Mouse (Mus musculus) neural tube, embryonic 11.5 days (tissue): Measurements from ENCODE around the gene Crip1. TPM values are rescaled to one million over a fixed set of nuclear protein-coding genes. Genes with fewer than 3 reads are reported as not detected.

ENCODE experiments used
- ATAC-seq: fragments of 200-750 bp; cut with Nextera tagmentation; 2 replicates; pipeline ENCODE4 v1.8.0; 2017; ENCODE audit warnings: moderate number of reproducible peaks, mild to moderate bottlenecking, moderate TSS enrichment, moderate library complexity; ENCODE audit not compliant: insufficient read depth, low FRiP score, low TSS enrichment
- DNase-seq: peaks from one replicate; pipeline ENCODE4 v3.0.0-alpha.2; 2015; ENCODE audit warnings: low spot score
- H3K27ac ChIP-seq: fragments of 300-500 bp; sonication (generic); 2 replicates; pipeline ENCODE4 v1.5.1; 2014; ENCODE audit warnings: low read depth, mild to moderate bottlenecking, low read length
- H3K27me3 ChIP-seq: fragments of 300-500 bp; sonication (generic); 2 replicates; pipeline ENCODE4 v1.6.1; 2014; ENCODE audit warnings: mild to moderate bottlenecking, low read length, mixed read lengths; ENCODE audit not compliant: control insufficient read depth, insufficient read depth
- H3K36me3 ChIP-seq: fragments of 300-500 bp; sonication (generic); 2 replicates; pipeline ENCODE4 v1.6.1; 2014; ENCODE audit warnings: mild to moderate bottlenecking, low read length, moderate library complexity, mixed read lengths; ENCODE audit not compliant: control insufficient read depth, insufficient read depth
- H3K4me1 ChIP-seq: fragments of 300-500 bp; sonication (generic); 2 replicates; pipeline ENCODE4 v1.6.1; 2014; ENCODE audit warnings: low read length, mixed read lengths; ENCODE audit not compliant: control insufficient read depth, insufficient read depth
- H3K4me2 ChIP-seq: fragments of 300-500 bp; sonication (generic); 2 replicates; pipeline ENCODE4 v1.6.1; 2014; ENCODE audit warnings: low read depth, mild to moderate bottlenecking, moderate library complexity
- H3K4me3 ChIP-seq: fragments of 300-500 bp; sonication (generic); 2 replicates; pipeline ENCODE4 v1.5.1; 2014; ENCODE audit warnings: low read depth, low read length
- H3K9ac ChIP-seq: fragments of 300-500 bp; sonication (generic); 2 replicates; pipeline ENCODE4 v1.6.1; 2014; ENCODE audit warnings: mild to moderate bottlenecking, low read length
- H3K9me3 ChIP-seq: fragments of 300-500 bp; sonication (generic); 2 replicates; pipeline ENCODE4 v1.6.1; 2016; ENCODE audit warnings: low read length; ENCODE audit not compliant: control insufficient read depth
- WGBS: fragments of 180-500 bp; shearing (Covaris S2); extraction: QIAGEN DNeasy Blood & Tissue Kit; methylation state at CpG from one replicate; pipeline ENCODE4 v1.1.7; 2014; 5-methylcytosine and 5-hydroxymethylcytosine counted together
- polyA plus RNA-seq: library from polyadenylated mRNA; unstranded; fragments of >200 nt; fragmentation: Nextera tagmentation; extraction: Ambion mirVana; gene quantifications from 2 replicates; pipeline ENCODE4 v1.2.1, GENCODE M21; 2014

Gene Crip1
- 53.3 and 58.2 TPM in 2 replicates for polyA plus RNA-seq

DNA sequence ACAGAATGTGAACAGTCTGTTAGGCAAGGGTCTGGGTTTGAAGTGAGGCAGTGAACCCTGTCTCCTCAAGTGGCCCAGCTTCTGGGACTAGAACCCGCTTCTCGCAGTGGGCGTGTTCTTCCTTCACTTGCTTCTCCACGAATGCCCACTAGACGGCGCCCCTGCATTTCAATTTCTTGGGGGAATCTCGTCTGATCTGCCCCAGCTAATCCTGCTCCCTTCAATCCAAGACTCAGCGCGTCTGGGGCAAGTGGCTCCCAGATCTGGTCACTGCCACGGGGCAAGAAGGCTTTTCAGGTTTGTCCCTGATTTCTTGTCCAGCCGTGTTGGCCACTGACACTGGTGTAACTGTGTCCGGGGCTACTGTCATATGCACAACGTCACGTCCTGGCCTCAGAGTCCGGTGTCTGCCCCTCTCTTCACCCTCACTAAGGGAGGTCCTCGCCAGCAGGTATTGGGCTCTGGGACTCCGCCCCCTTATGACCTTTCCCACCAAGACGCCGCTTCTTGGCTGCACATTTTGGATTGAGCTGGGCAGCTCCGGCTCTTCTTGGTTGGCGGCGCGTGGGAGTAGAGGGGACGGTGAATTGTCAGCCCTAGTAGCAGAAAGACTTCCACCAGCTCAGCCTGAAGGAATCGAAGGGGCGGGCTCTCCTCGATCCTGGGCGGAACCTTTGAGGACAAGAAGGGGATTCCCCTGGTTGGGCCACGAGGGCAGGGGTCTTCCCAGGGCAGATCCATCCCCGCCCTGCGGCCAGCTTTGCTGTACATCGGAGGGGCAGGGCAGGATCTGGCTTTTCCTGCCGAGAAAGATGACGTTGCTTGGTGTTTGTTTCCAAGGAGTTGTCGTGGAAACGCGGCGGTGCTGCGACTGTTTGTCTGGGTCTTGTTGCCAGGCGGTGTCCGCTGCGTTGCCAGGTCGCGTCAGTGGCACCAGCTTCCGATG is at the start of gene Crip1:
Gene Crip1, plus strand, starts transcription at position 205 of the 946 bp plus-strand sequence.
- DNase-seq: peak; percentile 85
- Histone ChIP-seq H3K36me3 (peaks cover 2% of the 10 kb centered on the region; the same call in 1 of the 2 replicates), H3K4me1 (peaks cover 22% of the 10 kb centered on the region), H3K4me2 (peak within 1 kb of the TSS; percentile 33), H3K27ac (no peak within 1 kb of the TSS), H3K9me3 (no peaks in the 10 kb centered on the region), H3K27me3 (peaks cover 10% of the 10 kb centered on the region; the same call in 1 of the 2 replicates), H3K9ac (peak within 1 kb of the TSS; percentile 33; the same call in 1 of the 2 replicates), H3K4me3 (no peak within 1 kb of the TSS)
- peak; percentile 21 for ATAC-seq
- 10% methylated on average over 45 of the region's 45 CpGs for WGBS

- WGBS: 88% methylated on average over 5 of the region's 5 CpGs
- no peaks in the 10 kb centered on the region for H3K36me3 ChIP-seq
- ATAC-seq (no peak), DNase-seq (no peak)
- no peak overlapping the region for H3K9ac ChIP-seq
- H3K4me2 ChIP-seq: peak overlapping the region; percentile 95
- H3K27ac ChIP-seq: no peak overlapping the region
- H3K27me3 ChIP-seq: no peaks in the 10 kb centered on the region
- peaks cover 16% of the 10 kb centered on the region for H3K4me1 ChIP-seq
- H3K9me3 ChIP-seq: no peaks in the 10 kb centered on the region
- H3K4me3 ChIP-seq: no peak overlapping the region
Measured at GRCm38 (mm10) chr12:113097040-113097439, 49.1 kb upstream of the Crip1 start.

- Histone ChIP-seq H3K4me3 (peak within 1 kb of the TSS; percentile 100), H3K4me2 (peak within 1 kb of the TSS; percentile 95), H3K36me3 (no peaks in the 10 kb centered on the region), H3K9me3 (no peaks in the 10 kb centered on the region), H3K27me3 (no peaks in the 10 kb centered on the region), H3K27ac (peak within 1 kb of the TSS; percentile 86), H3K4me1 (peaks cover 16% of the 10 kb centered on the region), H3K9ac (peak within 1 kb of the TSS; percentile 99)
- 2% methylated on average over 21 of the region's 53 CpGs for WGBS
- DNase-seq: peak; percentile 74
- ATAC-seq: peak; percentile 70
Measured at GRCm38 (mm10) chr12:113097749-113098281, 48.3 kb upstream of the Crip1 start, which contains the start of gene Mta1. Gene Mta1, plus strand, starts transcription at chr12:113098278.

- H3K4me1 ChIP-seq: peaks cover 16% of the 10 kb centered on the region
- peak overlapping the region; percentile 100 for H3K4me3 ChIP-seq
- peak overlapping the region; percentile 99 for H3K9ac ChIP-seq
- H3K27ac ChIP-seq: peak overlapping the region; percentile 86
- DNase-seq (peak; percentile 48), ATAC-seq (peak; percentile 22)
- no peaks in the 10 kb centered on the region for H3K36me3 ChIP-seq
- no peaks in the 10 kb centered on the region for H3K27me3 ChIP-seq
- WGBS: under 1% methylated on average over 32 of the region's 60 CpGs
- peak overlapping the region; percentile 95 for H3K4me2 ChIP-seq
- H3K9me3 ChIP-seq: no peaks in the 10 kb centered on the region
Measured at GRCm38 (mm10) chr12:113098530-113099151, 47.5 kb upstream of the Crip1 start.

- 41% methylated on average over 6 of the region's 6 CpGs for WGBS
- DNase-seq (no peak), ATAC-seq (no peak)
- Histone ChIP-seq H3K4me2 (peak overlapping the region; percentile 95), H3K27me3 (no peaks in the 10 kb centered on the region), H3K9ac (peak overlapping the region; percentile 99), H3K36me3 (no peaks in the 10 kb centered on the region), H3K4me1 (peaks cover 16% of the 10 kb centered on the region), H3K4me3 (peak overlapping the region; percentile 100), H3K9me3 (no peaks in the 10 kb centered on the region), H3K27ac (no peak overlapping the region)
Measured at GRCm38 (mm10) chr12:113099470-113100237, 46.5 kb upstream of the Crip1 start.

GRCm38 (mm10) chr12:113100448-113101076 is 45.6 kb upstream of the Crip1 start:
- Histone ChIP-seq H3K27ac (no peak overlapping the region), H3K4me2 (no peak overlapping the region), H3K4me3 (no peak overlapping the region), H3K4me1 (peaks cover 16% of the 10 kb centered on the region), H3K9ac (no peak overlapping the region), H3K27me3 (no peaks in the 10 kb centered on the region), H3K9me3 (no peaks in the 10 kb centered on the region), H3K36me3 (no peaks in the 10 kb centered on the region)
- DNase-seq: no peak
- 80% methylated on average over 5 of the region's 5 CpGs for WGBS
- no peak for ATAC-seq

- H3K9me3 ChIP-seq: no peaks in the 10 kb centered on the region
- H3K4me2 ChIP-seq: no peak overlapping the region
- ATAC-seq (no peak), DNase-seq (no peak)
- no peak overlapping the region for H3K4me3 ChIP-seq
- H3K36me3 ChIP-seq: no peaks in the 10 kb centered on the region
- H3K27me3 ChIP-seq: no peaks in the 10 kb centered on the region
- peaks cover 16% of the 10 kb centered on the region for H3K4me1 ChIP-seq
- H3K27ac ChIP-seq: no peak overlapping the region
- 92% methylated on average over 9 of the region's 9 CpGs for WGBS
- H3K9ac ChIP-seq: no peak overlapping the region
Measured at GRCm38 (mm10) chr12:113101251-113101960, 44.7 kb upstream of the Crip1 start.
